Mouse (Mus musculus): ENCODE data around the gene Ggt1.

DNA sequence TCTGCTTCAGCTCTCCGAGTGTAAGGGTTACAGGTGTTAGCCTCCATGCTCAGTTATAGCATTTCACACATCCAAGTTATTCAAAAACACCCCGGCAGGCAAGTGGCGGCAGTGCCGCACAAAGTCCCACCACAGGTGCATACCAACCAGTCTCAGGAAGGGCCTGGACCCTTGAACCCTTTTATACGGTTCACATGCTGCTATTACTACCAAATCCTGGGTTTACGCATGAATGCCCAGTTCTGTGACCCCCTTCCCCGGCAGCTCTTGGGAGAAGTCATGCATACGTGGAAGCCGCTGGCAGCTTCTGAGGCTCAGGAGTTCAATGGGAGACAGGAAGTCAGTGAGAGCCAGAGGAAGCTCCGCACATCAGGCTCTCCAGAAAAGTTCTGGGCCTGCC is 11.8 kb downstream of the Ggt1 start:
- no peak for TF ChIP-seq CTCF (conservative IDR thresholded peaks at IDR 0.05; ENCODE audit: low read length)
- TF ChIP-seq NANOG (IDR thresholded peaks at IDR 0.05; ENCODE audit: borderline replicate concordance, low read length): no peak
